Mouse (Mus musculus) ES-Bruce4 (cell line): ENCODE measurements around the gene Adcy6.

Source experiments
- CTCF ChIP-seq: IDR thresholded peaks from one replicate; pipeline ENCODE4 v1.8.1; 2011; ENCODE audit warnings: low read depth, low read length
- POLR2A ChIP-seq: IDR thresholded peaks from one replicate; pipeline ENCODE4 v1.8.1; 2011; ENCODE audit warnings: low read length; ENCODE audit not compliant: insufficient read depth

GRCm38 (mm10) chr15:98602191-98602881, 7.5 kb downstream of the Adcy6 start:
- no peak for TF ChIP-seq CTCF
- no peak for TF ChIP-seq POLR2A
